Mouse (Mus musculus) regulatory T cell (primary cell): ENCODE measurements at regions not wholly inside any gene's neighbourhood (a gene's known extent, or its start where the extent isn't known, plus 50 kb on each side); places are given as distances from the start of the nearest gene placed in this dataset.

ENCODE experiments used
- in situ Hi-C: fragments of 300-600 bp; cut with MboI, MseI; formaldehyde crosslinking; loops from one replicate; pipeline ENCODE4 v1.15.1; 2025; ENCODE audit warnings: high pct_unique_total_duplicates

DNA sequence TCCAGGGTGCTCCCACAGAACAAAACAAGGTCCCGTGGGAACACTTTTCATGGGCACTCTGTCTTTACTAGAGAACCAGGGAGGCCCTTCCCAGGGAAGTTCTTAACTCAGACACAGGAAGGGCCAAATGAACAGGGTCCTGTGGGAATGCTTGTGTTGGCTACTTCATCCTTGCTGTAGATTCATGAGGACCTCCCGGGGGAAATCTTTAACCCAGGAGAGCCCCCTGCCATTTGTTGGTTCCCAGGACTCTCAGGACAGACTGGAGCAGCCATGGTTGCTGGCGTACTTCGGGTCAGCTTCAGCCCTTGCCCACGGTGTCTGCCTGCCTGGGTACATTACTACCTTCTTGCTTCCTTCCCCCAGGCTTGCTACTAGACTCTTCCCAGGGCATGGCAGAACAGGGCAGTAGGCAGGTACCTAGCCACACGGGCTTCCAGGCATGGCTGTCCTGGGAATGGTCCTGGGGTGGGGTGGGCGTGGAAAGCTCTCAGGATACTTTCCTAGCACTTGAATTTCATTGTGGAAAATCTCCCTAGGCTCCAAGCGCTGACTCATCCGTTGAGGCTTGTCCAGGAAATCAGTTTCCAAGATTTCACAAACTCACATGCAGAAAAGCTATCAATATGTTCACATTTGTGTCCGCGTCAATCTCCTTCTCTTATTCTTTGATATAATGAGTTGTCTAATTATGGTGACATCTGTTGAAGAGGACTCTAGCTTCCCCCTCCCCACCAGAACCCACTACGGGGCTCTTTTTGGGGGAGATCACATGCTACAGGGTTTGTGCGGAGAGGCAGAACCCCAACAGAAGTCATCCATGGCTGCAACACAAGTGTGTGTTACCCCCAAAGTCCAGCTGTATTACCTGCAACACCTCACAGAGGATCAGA, 148.6 kb downstream of the Sec61b start:
- in situ Hi-C loops = no loop called here

DNA sequence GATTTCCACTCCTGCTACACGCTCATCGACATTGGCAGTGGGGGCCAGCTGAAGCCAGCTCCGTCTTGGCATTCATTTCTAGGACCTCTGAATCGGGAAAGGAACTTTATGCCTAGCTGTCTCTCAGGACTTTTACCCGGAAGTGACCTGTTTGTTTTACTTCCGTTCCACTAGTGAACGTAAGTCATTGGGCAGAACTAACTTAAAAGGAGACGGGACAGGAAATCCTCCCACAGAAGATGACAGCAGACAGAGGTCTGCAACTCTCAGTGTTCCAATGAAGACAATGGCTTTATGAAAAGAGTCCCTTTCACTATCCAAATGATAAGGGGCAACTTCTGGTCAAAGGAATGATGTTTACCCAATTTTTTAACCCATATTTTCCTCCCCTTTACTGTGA, 155.5 kb downstream of the Sec61b start:
- in situ Hi-C loops = no loop called here

DNA sequence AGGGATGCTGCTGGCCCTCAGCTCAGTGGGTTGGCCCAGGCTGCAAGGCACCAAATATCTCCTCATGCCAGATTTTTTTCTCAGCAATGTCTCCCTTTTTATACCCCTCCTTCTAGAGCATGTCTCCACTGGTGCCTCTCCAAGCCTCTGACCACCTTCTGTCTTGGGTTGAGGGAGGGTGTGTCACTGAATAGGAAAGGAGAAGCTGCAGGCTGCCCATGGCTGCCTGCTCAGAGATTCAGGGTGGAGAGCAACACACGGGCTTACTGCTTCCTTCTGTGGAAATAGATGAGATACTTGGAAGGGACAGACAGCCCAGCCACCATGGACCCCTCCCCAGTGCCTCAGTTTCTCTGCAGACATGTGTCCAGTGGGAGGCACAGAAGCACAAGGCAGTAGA, 156.0 kb downstream of the Sec61b start:
- in situ Hi-C loops = no loop called here

DNA sequence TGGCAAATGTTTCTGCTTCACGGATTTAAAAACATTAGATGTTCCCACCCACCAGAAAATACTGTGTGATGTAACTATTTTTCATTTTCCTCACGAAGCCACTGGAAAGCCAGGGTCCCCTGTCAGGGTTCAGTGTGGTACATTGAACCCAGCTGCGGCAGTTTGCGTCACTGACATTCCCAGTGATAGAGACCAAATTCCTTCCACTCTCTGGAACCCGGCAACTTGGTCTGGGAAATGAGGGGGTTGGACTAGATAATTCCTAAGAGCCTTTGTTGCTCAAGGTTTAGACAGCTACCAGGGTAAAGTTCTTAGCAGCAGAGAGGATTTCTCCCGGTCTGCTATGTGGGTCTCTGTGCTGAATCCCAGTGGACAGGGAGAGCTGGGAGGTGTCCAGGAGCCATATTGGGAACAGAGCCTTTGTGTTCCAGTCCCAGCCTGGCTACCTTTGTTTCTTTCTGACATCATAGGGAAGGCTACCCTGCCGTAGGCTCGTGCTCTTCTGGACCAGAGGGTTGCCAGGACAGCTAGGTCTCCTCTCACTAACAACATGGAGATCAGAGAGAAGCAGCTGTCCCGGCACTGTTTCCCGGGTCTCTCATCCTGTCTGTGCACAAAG, 164.5 kb downstream of the Sec61b start:
- in situ Hi-C loops = no loop called here

DNA sequence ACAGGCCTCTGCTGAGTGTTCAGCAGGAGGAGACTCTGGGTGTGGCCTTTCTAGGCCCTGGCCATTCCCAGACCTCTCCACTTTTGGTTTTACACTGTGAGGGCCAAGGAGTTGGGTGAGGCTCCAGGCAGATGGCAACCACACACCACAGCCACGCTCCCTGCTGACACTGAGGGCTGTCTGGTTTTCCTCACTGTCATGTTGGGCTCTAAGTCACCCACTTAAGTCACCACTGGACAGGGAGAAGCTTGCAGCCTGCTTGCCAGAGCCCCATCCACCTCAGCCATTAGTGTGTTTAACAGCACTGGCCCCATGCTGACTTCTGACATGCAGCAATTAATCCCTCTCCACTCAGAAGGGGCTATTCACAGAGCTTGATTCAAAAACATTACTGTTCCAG, 170.6 kb downstream of the Sec61b start:
- in situ Hi-C loops = no loop called here

DNA sequence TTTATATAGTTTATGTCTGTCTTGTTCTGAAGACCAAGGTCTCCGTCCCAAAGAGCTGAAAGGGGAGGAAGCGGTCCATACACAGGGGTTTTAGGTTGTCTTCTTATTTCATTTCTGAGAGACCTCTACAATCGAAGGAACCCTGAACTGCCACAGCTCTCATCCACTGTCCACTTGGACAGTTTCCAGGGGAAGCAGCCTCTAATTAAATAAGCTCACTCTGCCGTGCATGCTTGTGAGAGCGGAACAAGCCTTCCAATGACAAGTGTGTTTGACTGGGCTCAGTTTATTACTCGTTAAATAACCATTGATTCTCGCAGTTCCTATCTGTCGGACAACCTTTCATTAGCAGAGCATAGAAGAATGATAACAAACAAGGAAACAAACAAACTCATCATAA, 174.2 kb downstream of the Sec61b start:
- in situ Hi-C loops = no loop called here

DNA sequence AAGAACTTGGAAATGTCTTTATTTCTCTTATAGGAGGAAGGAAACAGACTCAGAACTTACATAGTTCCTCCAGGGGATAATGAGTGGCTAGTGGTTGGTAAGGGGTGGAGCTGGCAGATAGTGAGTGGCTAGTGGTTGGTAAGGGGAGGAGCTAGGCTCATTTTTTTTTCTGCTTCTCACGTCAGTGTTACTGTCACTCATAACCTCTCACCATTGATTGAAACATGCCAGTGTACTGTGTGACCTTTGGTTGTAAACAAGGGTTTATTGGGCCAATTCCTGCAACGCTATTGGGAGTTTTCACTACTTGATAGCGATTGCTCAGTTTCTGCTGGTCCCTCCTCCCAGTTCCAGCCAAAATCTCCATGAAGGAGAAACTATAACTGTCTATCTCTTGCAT, 175.5 kb downstream of the Sec61b start:
- in situ Hi-C loops = no loop called here

DNA sequence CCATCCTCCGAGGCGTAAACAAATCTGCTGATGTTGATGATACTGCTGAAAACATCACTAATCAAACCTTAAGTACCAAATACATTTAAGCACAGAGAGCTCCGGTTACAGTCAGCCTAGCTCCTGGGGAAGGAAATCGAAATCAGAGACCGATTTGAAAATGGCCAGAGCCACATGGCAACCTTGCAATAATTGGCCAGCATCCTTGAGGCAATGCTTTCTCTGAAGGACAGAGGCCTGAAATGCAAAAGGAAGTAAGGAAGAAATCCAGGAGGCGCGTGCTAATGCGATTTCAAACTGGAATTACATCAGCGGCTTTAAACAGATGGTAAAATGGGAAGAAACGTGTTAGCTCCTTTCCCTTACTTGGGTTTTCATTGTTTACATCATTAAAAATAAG, 177.1 kb downstream of the Sec61b start:
- in situ Hi-C loops = no loop called here

DNA sequence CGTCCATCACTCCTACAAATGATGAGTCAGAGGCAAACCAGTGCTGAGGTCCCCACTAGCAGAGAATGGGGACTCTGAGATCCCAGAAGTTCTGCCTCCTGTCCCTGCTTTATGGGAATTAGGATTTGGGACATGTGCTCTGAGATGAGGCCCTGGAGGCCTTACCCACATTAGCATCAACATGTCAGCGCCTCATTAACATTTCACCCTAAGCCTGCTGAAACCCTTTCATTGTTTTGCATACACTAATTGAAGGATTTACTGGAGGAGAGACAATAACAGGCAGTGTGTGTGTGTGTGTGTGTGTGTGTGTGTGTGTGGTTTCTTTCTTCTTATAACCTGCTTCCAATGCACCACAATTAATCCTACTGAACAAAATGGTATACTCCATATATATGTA, 178.7 kb downstream of the Sec61b start:
- in situ Hi-C loops = no loop called here

DNA sequence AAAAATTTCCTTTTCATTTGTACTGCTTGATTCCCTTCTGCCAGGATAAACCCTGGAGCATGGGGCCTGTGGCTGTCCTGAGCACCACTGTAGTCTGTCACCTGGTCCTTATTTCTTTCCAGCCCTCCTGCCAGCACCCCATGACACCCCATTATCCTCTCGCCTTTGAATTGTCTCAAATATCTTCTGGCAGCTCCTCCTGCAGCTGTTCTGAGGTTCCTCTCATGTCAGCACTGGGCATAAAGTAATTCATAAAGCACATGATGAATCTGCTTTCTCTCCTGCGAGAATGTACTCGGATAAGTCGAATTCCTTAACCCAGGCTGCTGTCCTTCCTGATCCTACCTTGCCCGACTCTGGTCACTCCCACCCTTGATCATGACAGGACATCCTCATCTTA, 195.1 kb downstream of the Sec61b start:
- in situ Hi-C loops = no loop called here

DNA sequence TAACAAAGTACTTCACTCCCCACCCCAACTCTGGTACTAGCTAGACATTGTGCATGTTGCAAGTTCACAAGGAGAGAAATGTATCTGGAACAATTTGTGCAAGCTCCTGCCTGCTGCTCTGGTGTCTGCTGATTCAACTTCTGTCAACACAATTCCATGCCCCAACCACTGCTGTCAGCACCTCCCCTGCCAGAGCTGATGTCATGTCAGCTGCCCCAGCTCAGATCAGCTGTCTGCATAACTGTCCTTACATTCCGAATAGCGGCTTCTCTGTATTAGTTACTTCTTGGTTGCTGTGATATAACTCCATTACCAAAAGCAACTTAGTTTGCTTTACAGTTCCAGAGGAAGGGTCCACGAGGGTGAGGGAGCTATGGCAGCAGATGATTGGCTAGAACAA, 196.0 kb downstream of the Sec61b start:
- in situ Hi-C loops = no loop called here

DNA sequence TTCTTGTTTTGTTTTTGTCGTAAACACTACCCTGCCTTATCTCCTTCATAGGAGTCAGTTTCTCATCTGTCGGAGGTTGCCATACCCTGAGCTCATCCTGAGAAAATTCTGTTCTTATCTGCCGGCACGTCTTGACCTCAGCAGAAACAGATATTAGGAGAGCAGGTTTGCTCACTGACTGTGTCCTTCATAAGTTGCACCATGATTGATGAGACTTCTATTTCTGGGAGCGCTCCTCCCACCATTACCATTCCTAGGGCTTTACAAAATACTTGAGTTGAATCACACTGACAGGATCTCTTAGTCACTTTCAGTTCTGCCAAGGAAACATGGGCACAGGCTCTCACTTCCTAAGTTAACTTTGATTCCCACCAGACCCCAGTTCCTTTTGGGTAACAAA, 196.9 kb downstream of the Sec61b start:
- in situ Hi-C loops = no loop called here

DNA sequence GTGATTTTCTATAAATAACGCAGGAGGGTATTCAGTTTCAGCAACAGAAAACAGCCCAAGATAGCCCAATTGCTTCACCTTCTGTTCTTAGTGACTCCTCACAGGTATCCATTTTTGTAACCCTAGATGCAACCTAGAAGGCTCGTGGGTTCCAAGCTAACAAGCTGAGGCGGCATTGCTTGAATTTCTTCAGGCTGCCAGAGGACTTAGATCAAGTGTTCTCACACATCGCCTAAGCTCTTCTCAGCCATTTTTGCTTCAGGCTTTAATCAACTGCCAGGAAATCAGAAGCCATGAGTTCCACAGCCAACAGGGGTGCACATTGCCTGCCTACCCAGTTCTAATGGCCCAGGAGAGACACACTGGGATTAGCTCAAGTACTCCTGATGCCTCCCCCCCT, 206.7 kb downstream of the Sec61b start:
- in situ Hi-C loops = no loop called here

DNA sequence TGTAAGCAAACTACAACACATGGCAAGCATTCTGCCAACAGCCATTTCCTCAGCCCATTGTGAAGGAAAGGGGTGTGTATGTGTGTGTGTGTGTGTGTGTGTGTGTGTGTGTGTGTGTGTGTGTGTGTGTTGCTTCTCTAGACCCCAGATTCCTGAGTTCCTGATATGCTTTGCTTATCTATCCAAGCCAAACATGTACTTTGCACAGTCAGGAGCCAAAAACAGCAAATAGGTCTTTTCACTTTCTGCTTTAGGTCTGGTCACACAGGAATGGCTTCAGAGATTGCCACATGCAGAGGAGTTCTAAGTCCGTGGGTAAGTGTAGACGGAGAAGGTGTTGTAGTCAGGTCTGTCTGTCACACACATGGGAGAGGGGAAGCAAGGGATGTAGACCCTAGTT, 216.7 kb downstream of the Sec61b start:
- in situ Hi-C loops = no loop called here

DNA sequence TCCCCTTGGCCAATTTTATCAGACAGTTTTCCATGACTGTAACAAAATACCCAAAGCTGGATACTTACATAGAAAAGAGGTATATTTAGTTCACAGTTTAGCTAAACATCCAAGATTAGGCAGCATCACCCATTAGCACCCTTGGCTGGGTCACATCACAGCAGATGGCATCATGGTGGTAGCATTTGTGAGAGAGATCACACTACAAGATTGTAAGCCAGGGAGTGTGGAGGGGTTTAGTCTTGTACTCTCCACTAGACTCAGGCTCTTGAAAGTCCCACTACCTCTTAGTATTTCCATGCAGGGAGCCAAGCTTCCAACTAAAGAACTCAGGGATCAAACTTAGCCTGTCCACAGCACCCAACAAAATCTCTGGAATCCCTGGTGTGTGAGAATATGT, 218.2 kb downstream of the Sec61b start:
- in situ Hi-C loops = no loop called here

DNA sequence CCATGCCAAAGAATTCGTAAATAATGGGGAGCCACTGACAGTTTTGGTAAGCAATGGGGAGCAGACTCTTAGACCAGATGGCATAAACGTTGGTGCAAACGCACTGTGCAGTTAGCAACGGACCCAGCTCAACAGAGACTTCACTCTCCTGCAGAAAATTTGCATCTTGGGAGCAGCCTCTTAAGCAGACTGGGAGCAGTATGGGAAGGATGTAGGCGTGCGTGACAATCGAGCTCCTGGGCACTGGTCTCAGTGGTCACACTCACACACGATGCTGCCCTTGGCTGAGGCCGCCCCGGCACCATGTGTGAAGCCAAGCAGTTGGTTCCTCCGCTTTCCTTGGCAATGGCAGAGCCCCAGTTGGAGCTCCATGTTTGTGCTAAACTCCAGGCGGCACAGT, 218.8 kb downstream of the Sec61b start:
- in situ Hi-C loops = no loop called here

DNA sequence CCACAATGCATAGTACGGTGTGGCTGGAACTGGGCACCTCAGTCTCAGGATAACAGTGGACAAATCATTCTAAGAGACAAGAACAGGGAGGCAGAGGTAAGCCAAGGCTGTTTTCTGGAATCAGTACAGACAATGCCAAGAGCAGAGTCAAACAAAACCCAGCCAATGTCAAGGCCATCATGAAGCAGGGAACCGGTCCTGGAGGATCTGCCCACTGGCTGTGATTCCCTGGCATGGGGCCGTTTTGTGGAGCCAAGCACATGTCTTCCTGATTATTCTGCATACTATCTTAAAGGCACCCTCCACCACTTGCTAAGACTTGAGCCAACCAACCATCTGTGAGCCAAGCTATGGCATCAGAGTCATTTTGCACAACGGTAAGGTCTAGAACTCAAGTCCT, 222.6 kb downstream of the Sec61b start:
- in situ Hi-C loops = no loop called here

DNA sequence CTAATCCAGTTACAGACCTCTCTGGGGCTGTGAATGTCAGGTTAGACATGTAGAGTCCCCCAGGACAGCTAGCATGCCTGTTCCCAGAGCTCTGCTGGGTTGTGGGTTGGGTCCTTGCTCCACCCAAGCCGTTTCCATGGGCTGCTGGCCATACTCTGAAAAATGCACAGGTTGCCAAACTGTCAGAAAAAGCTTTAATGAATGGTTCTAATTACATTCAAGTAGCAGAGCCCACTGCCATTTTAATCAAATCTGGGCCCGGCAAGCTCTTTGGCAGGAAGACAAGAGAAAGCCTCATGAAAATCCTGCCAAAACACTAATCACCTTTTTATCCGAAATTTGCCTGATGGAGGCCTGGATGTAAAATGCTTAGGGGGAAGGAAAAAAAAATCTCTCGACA, 224.1 kb downstream of the Sec61b start:
- in situ Hi-C loops = no loop called here

DNA sequence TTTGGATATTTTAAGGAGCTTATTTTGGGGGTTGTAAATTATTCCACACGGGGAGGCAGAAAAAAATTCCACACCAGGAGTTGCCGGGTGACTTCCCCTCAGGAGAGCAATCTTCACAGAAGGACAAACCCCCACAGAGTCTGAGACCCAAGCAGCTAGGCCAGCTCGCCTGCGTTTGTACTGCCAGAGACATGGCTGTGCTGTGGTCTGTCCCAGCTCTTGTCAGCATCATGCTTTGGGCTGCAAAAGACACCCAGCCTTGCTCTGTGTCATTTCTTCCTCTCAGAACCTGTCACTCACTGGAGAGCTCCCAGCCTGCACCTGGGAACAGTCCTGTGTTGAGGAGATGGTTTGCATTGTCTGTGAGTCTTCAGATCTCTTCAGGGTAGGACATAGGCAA, 224.5 kb downstream of the Sec61b start:
- in situ Hi-C loops = no loop called here

DNA sequence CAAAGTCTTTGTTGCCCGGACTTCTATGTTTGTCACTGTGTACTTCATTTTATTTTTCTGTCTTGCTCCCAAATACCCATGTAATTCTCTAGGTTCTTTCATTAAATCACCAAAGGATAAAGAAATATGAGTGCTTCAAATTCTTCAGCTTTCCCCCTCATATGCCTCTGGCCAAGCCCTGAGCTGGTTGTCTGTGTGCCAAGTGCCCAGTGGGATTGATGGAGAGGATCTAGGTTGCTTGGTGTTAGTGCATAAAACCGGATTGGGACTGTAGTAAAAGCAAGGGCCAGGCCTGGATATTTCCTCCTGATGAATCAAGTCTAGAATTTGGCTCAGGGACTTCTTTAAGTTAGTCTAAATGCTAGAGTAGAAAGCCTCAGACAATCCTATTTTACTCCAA, 229.0 kb downstream of the Sec61b start:
- in situ Hi-C loops = no loop called here

DNA sequence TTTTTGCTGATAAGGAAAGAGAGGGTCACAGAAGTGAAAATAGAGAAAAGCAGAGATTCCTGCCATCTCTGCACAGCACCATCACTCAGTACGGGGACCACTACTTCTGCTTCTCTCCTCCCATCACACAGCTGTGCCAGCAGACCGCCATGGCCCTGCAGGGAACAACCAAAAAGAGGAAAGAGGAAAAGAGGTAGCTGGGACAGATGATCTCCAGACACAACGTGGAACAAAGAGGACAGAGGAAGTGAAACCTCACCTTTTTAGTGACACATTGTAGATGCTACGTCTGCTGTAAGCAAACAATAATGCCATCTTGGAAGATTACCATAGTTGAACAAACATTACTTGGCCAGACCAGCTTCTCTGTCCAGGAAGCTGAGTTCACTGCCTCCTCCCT, 230.1 kb downstream of the Sec61b start:
- in situ Hi-C loops = no loop called here

DNA sequence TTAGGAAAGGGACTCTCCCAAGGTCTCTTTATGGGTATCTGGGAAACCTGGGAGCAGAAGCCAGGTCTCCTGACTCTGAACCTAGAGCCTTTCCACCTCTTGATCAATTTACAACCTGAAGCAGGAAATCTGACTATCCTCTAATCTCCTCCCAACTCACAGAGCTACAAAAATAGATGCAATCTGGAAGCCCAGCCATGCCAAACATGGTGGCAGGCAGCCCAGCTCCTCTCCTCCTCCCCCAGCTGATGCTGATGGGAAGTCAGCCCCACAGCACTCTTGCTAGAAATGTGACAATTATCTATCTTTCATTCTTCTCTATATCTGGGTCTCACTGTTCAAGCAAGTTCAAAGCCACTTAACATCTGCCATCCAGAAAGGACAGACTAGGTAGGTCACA, 233.5 kb downstream of the Sec61b start:
- in situ Hi-C loops = no loop called here

DNA sequence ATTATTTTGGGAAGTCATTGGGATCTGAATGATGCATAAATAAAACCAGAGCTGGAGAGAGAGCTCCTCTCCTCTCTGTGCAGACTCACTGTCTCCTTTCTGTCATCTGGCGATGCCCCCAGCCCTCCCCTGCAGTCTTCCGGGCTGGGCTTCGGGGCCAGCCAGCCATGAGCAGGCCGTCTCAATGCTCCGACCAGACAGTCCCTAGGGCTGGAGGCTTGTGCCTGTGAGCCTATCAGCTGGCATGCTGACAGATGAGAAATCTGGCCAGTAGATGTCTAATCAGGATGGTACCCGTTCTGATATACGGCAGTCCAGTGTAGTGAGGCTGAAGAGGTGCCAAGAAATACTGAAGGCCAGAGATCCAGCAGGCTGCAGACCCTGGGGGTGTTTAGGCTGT, 238.9 kb downstream of the Sec61b start:
- in situ Hi-C loops = no loop called here
